Mouse (Mus musculus): ENCODE results near the gene Cdca3. TPM values are rescaled to one million over a fixed set of nuclear protein-coding genes. Genes with fewer than 3 reads are reported as not detected.

Cdca3 gene
- 1.1 and 3.2 TPM in 2 replicates for total RNA-seq (2014; rRNA removed)
- polyA plus RNA-seq (2012; rRNA removed) = 2.1 and 2.6 TPM in 2 replicates

- Histone ChIP-seq H3K4me1 (ENCODE audit: control insufficient read depth, insufficient read depth, low read length) (peaks cover 7% of the 10 kb centered on the region; the same call in 1 of the 2 replicates), H3K9ac (ENCODE audit: low read depth, low read length) (peak within 1 kb of the TSS; percentile 75), H3K27me3 (ENCODE audit: control insufficient read depth, insufficient read depth, low read length) (no peaks in the 10 kb centered on the region), H3K79me2 (ENCODE audit: control insufficient read depth, insufficient read depth, low read length) (no peaks in the 10 kb centered on the region), H3K36me3 (ENCODE audit: control insufficient read depth, insufficient read depth, low read length) (peaks cover 6% of the 10 kb centered on the region; the same call in 1 of the 2 replicates), H3K27ac (replicated peaks; ENCODE audit: insufficient read depth, low read depth, low read length) (peak within 1 kb of the TSS; percentile 78), H3K4me3 (ENCODE audit: insufficient read depth, low read depth, low read length) (peak within 1 kb of the TSS; percentile 70)
- under 1% methylated on average over 55 of the region's 55 CpGs for WGBS
- DNase-seq (ENCODE audit: extremely low read depth, low read depth, low spot score) = peak; percentile 100
- TF ChIP-seq CTCF (IDR thresholded peaks at IDR 0.05; ENCODE audit: low read depth, low read length) (no peak), POLR2A (IDR thresholded peaks at IDR 0.05; ENCODE audit: extremely low read depth, insufficient read depth, low read length) (peak; percentile 48; the same call in 1 of the 2 replicates)
Observed at GRCm38 (mm10) chr6:124828868-124829798, at the start of gene Cdca3, which contains the start of gene Usp5. Gene Cdca3 (plus strand): TSS chr6:124829547. Gene Usp5 (minus strand): TSS chr6:124829484.

GRCm38 (mm10) chr6:124779984-124780416 is 49.3 kb upstream of the Cdca3 start:
- Histone ChIP-seq H3K79me2 (ENCODE audit: control insufficient read depth, insufficient read depth, low read length) (no peaks in the 10 kb centered on the region), H3K9ac (ENCODE audit: low read depth, low read length) (no peak overlapping the region), H3K36me3 (ENCODE audit: control insufficient read depth, insufficient read depth, low read length) (no peaks in the 10 kb centered on the region), H3K27me3 (ENCODE audit: control insufficient read depth, insufficient read depth, low read length) (no peaks in the 10 kb centered on the region), H3K27ac (replicated peaks; ENCODE audit: insufficient read depth, low read depth, low read length) (no peak overlapping the region), H3K4me1 (ENCODE audit: control insufficient read depth, insufficient read depth, low read length) (0 out of 2 replicates have a peak, but pooled peaks cover 2% of the 10 kb centered on the region), H3K4me3 (ENCODE audit: insufficient read depth, low read depth, low read length) (no peak overlapping the region)
- no peak for TF ChIP-seq POLR2A (IDR thresholded peaks at IDR 0.05; ENCODE audit: extremely low read depth, insufficient read depth, low read length)
- no peak for TF ChIP-seq CTCF (IDR thresholded peaks at IDR 0.05; ENCODE audit: low read depth, low read length)
- DNase-seq (ENCODE audit: extremely low read depth, low read depth, low spot score) = no peak
- 21% methylated on average over 10 of the region's 10 CpGs for WGBS

GRCm38 (mm10) chr6:124780917-124781316 is 48.4 kb upstream of the Cdca3 start:
- DNase-seq (ENCODE audit: extremely low read depth, low read depth, low spot score) = no peak
- Histone ChIP-seq H3K27ac (replicated peaks; ENCODE audit: insufficient read depth, low read depth, low read length) (no peak overlapping the region), H3K36me3 (ENCODE audit: control insufficient read depth, insufficient read depth, low read length) (no peaks in the 10 kb centered on the region), H3K4me3 (ENCODE audit: insufficient read depth, low read depth, low read length) (no peak overlapping the region), H3K4me1 (ENCODE audit: control insufficient read depth, insufficient read depth, low read length) (0 out of 2 replicates have a peak, but pooled peaks cover 2% of the 10 kb centered on the region), H3K9ac (ENCODE audit: low read depth, low read length) (no peak overlapping the region), H3K27me3 (ENCODE audit: control insufficient read depth, insufficient read depth, low read length) (no peaks in the 10 kb centered on the region), H3K79me2 (ENCODE audit: control insufficient read depth, insufficient read depth, low read length) (no peaks in the 10 kb centered on the region)
- TF ChIP-seq CTCF (IDR thresholded peaks at IDR 0.05; ENCODE audit: low read depth, low read length) (no peak), POLR2A (IDR thresholded peaks at IDR 0.05; ENCODE audit: extremely low read depth, insufficient read depth, low read length) (no peak)
- 90% methylated on average over 7 of the region's 7 CpGs for WGBS

GRCm38 (mm10) chr6:124782436-124782835 is 46.9 kb upstream of the Cdca3 start:
- Histone ChIP-seq H3K9ac (ENCODE audit: low read depth, low read length) (no peak overlapping the region), H3K4me3 (ENCODE audit: insufficient read depth, low read depth, low read length) (no peak overlapping the region; the same call in 1 of the 2 replicates), H3K36me3 (ENCODE audit: control insufficient read depth, insufficient read depth, low read length) (no peaks in the 10 kb centered on the region), H3K4me1 (ENCODE audit: control insufficient read depth, insufficient read depth, low read length) (peaks cover 4% of the 10 kb centered on the region; the same call in 1 of the 2 replicates), H3K79me2 (ENCODE audit: control insufficient read depth, insufficient read depth, low read length) (no peaks in the 10 kb centered on the region), H3K27me3 (ENCODE audit: control insufficient read depth, insufficient read depth, low read length) (no peaks in the 10 kb centered on the region), H3K27ac (replicated peaks; ENCODE audit: insufficient read depth, low read depth, low read length) (no peak overlapping the region)
- WGBS = 30% methylated on average over 6 of the region's 6 CpGs
- TF ChIP-seq CTCF (IDR thresholded peaks at IDR 0.05; ENCODE audit: low read depth, low read length) (no peak), POLR2A (IDR thresholded peaks at IDR 0.05; ENCODE audit: extremely low read depth, insufficient read depth, low read length) (no peak)
- DNase-seq (ENCODE audit: extremely low read depth, low read depth, low spot score) = no peak

DNA sequence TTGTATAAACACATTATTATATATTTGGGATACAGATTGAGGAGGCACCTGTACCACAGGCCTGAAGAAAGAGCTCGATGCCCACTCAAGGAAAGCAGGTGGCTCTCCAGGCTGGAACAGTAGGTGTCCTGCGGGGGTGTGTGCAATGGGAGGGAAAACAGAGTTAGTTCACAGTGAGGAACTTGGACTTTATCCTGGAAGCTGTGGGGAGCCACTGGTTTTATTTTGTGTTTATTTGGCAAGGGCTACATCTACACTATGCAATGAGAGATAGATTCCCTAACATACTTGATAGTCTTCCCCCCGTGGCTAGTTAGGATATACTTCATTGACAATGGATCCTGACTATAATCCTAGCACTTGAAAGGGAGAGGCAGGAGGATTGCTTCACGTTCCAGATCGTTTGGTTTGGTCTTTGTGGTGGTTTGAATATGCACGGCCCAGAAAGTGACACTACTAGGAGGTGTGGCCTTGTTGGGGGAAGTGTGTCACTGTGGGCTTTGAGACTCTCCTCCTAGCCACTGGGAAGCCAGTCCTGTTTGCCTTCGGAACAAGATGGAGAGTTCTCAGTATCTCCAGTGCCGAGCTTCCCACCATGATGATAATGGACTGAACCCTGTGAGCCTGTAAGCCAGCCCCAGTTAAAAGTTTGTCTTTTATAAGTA is 42.5 kb upstream of the Cdca3 start:
- Histone ChIP-seq H3K36me3 (ENCODE audit: control insufficient read depth, insufficient read depth, low read length) (no peaks in the 10 kb centered on the region), H3K79me2 (ENCODE audit: control insufficient read depth, insufficient read depth, low read length) (no peaks in the 10 kb centered on the region), H3K27ac (replicated peaks; ENCODE audit: insufficient read depth, low read depth, low read length) (no peak overlapping the region), H3K4me3 (ENCODE audit: insufficient read depth, low read depth, low read length) (no peak overlapping the region), H3K9ac (ENCODE audit: low read depth, low read length) (no peak overlapping the region), H3K4me1 (ENCODE audit: control insufficient read depth, insufficient read depth, low read length) (peaks cover 2% of the 10 kb centered on the region; the same call in 1 of the 2 replicates), H3K27me3 (ENCODE audit: control insufficient read depth, insufficient read depth, low read length) (no peaks in the 10 kb centered on the region)
- peak; percentile 55 for DNase-seq (ENCODE audit: extremely low read depth, low read depth, low spot score)
- TF ChIP-seq POLR2A (IDR thresholded peaks at IDR 0.05; ENCODE audit: extremely low read depth, insufficient read depth, low read length) (no peak), CTCF (IDR thresholded peaks at IDR 0.05; ENCODE audit: low read depth, low read length) (no peak)
- 24% methylated on average over 8 of the region's 8 CpGs for WGBS

All from liver, adult 2 months (tissue).